Mouse (Mus musculus) heart, postnatal 0 days (tissue): Measurements from ENCODE around the gene Ralbp1.

Experiments used
- CTCF ChIP-seq: IDR thresholded peaks from 2 replicates; pipeline ENCODE4 v1.5.1; 2016; ENCODE audit warnings: antibody characterized with exemption, control low read depth, low read depth
- EP300 ChIP-seq: IDR thresholded peaks from 2 replicates; pipeline ENCODE4 v1.6.1; 2016; ENCODE audit warnings: antibody characterized with exemption, low read depth

DNA sequence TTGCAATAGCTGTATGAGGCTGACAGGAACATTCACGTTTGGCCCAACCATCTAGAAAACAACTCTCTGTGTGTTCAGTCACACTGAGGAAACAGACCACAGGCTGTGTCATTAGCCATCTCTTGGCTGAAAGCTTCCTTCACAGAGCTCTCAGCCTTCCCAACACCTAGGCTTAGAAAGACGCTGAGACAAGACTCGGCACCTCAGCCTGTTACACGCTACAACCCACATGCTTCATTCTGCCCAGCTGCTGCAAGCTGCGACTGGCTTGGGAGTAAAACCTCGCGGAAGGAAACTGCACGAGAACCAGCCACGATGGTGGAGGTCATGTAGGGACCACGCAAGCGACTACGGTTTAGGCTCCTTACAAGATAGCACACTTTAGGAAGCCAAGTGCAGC lies 21.8 kb downstream of the Ralbp1 start:
- TF ChIP-seq EP300 (no peak), CTCF (no peak)
